Mouse (Mus musculus) lung, postnatal 10 days (tissue): ENCODE data around the gene Olfr328.
"Not testable (repeated sequence)": the region's sequence is repeated elsewhere in the genome, so short reads cannot be mapped to it uniquely, and the experiment has no call there.

Experiments used
- DNase-seq: peaks from one replicate; pipeline ENCODE4 v3.0.0; 2021

The Olfr328 gene

DNA sequence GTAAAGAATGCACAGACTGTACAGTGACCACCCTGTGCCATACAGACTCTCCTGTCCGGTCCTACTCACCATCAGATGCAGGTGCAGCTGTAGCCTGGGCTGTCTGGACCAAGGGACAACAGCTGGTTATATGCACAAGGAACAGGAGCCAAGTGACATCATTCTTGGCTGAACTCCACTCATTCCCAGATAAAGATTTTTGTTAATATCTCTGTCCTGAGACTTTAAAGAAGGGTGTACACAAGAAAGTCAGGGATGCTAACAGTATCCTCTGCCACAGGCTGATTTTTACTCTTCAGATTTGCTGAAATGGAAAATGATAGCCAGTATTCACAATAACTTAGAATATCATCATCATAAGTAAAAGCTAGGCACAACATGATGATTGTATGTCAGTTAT, at the start of gene Olfr328:
TSS of gene Olfr328 (minus strand) at position 101 of the 400 bp plus-strand sequence.
- DNase-seq: no peak

DNA sequence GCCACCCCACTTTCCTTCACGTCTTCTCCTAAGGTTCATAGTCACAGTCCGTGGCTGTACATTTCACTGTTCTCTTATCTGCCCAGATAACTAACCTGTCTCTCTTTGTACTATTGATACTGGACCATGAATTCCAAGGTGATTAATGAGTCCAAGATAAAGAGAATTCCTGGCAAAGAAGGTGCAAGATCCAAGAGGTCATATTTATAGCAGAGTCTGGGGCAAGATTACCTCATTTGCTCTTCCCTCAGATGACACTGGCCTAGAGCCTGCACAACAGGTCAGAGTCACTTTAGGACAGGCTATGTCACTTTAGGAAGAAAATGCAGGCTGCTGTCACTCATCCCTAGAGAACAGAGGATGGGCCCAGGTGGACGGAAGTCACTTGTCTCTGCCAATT, 49.8 kb upstream of the Olfr328 start:
- DNase-seq: no peak

DNA sequence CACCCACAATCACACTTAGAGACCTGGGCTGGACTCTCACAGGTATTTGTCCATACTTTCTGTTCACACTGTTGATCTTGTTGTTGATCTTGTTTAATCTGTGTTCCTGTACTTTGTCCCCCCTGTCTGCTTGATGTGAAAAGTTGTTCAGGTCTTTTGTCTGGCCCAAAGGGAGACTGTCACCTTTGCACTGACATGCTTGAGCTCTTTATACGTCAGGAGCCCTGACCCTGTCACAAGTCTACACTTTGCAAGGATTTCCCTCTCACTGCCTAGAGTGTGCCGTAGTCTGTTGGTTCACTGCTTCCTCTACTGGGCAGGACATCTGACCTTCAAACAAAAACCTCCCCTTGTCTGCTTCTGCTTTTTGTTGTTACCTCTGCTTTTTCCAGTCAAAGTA, 49.3 kb upstream of the Olfr328 start:
- no peak for DNase-seq

DNA sequence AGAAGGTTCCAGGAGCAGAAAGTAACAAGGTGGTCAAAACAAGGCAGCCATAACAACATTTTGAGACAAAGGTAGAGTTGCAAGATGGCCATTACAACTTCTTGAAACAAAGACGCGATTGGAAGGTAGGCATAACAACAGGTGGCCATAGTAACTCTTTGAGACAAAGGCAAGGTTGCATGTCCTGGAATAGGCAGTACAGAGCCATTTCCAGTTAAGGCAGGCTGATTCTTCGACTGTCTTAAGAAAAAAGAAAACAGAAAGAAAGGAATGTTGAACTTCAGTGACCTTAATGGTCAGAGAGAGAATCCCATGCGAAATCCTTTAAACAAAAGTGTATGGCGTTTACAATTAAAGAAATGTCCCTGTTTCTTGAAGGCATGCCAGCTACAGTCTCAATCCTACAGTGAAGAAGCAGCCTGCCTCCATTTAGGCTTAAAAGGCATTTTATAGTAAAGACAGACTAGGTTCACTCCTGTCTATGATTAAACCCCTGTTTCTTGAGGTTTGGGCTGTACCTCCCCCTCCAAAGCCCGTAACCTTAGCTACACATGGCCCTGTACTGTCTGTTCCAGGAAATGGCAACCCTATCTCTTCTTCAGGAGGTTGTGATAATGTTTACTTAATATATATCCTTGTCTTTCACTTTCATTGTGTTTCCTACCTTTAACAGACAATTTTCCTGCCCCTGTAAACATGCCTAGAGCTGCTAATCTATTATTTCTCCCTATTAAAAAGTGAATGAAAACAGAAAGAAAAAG, 47.5 kb upstream of the Olfr328 start:
- DNase-seq: no peak

DNA sequence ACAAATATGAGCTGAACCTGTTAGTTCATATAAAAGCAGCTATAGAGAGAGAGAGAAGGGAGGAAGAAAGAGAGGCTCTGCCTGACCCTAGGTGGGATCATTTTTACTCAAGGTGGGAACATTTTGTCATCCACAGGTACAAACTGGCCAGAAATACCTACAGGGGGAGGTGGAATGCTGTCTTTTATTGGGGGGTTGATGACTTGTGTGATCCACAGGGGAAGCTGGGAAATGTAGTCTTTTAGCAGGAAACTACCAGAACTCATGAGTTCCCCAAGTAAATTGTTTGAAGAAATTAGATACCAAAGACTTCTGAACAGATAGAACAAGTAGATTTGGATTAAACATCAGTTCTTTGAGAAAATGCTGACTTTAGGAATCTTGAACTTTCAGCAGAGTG, 46.6 kb upstream of the Olfr328 start:
- DNase-seq: no peak

DNA sequence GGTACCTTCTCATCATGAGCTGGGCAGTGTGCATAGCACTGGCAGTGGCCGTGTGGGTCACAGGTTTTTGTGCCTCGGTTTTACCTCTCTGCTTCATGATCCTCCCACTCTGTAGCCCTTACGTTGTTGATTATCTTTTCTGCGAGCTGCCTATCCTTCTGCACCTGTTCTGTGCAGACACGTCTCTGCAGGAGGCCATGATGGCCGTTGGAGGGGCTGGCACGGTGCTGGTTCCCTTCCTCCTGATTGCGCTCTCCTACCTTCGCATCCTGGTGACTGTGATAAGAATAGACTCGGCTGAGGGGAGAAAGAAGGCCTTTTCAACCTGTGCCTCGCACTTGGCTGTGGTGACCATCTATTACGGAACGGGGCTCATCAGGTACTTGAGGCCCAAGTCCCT, 42.4 kb upstream of the Olfr328 start:
- DNase-seq: no peak

DNA sequence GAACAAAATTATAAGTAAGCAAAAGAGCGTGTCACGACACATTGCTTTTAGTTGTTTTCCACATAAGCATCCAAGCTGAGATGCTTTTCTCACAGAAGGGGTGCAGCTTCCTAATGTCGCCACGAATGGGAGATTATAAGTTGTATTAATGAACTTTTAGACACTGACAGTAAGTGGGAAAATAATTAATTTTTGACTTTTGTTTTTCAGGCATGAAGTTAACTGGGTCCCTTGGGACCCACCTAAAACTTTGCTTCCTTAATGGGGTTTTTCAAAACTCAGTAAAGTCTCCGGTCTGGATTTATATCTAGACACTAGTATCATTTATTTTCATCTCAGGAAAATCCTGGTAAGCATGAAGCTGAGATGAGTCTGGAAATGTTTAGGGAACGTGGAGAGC, 39.4 kb upstream of the Olfr328 start, which contains the start of gene Olfr324:
TSS of gene Olfr324 (plus strand) at position 301 of the 400 bp plus-strand sequence.
- no peak for DNase-seq

DNA sequence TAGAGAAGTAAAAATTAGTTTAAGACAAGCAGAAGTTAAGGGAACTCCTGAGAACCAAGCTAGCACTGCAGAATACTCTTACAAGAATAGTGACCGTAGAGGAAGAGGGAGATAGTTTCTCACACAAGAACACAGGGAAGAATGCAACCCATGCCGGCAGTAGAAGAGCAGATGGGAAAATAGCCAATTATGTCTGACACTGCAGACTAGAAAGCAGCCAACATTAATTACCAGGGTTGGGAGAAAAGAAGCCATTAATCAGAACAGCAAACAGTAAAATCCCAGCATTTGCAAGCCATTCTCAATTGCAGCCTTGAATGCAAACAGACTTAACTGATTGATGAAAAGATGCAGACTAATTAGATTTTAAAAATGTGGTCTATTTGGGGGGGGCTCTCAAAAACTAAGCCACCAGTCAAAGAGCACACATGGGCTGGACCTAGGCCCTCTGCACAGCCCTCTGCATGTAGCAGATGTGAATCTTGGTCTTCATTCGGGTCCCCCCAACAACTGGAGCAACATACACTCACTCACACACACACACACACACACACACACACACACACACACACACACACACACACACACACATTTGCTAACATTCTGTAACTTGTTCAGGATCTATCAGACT, 33.3 kb upstream of the Olfr328 start:
- DNase-seq: no peak

DNA sequence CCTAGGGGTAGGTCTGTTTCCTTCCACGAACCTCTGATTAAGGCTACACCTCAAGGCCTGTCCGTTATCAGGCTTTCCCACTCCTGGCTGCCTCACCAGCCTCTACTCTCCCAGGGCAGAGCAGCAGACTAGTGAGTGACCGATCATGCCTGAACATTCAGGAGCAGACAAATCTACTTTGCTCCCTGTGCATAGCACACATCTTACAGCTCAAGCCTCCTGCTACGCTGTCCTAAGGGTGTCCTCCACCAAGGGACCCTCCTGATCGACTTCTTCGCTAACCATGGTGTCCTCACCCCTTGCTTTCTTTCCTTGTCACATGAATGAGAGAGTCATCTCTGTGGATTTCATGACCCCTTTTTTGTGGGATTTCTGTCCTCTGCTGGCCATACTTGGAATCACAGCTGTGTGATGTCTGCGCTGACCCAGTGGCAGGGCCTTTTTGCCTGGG, 32.5 kb upstream of the Olfr328 start:
- DNase-seq: peak; percentile 41

DNA sequence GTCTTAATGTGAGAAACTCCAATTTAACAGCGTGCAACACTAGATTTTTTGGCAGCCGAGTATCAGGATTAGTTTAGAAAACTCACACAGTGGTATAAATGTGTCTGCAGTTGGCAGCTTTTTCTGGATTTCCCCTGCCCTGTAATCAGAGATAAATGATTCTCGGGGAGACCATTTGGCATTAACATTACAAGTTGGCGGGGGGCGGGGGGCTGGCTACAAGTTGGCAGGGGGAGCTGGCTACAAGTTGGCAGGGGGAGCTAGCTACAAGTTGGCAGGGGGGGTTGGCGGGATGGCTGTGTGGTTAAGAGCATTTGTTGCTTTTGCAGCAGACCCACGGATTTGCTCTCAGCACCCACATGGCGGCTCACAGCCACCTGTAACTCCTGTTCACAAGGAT, 23.2 kb upstream of the Olfr328 start:
- DNase-seq: no peak

DNA sequence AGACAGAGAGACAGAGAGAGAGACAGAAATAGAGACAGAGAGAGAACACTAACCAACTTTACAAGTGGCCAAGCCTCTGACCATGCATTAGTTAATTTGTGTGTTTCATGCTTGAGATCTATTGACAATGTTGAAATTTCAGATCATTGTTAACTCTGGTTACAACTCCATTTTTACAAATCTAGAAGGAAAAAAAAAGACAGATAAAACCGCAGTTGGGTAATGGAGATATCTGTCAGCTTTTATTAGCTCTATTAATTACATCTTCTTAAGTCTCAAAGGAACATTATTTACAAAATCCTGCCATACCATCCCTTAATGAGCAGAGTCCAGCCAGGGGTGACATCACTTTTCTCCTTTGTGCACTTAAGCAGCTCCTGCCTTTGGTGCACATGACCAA, 22.0 kb upstream of the Olfr328 start, which contains the start of gene Olfr325:
TSS of gene Olfr325 (plus strand) at position 301 of the 400 bp plus-strand sequence.
- no peak for DNase-seq

DNA sequence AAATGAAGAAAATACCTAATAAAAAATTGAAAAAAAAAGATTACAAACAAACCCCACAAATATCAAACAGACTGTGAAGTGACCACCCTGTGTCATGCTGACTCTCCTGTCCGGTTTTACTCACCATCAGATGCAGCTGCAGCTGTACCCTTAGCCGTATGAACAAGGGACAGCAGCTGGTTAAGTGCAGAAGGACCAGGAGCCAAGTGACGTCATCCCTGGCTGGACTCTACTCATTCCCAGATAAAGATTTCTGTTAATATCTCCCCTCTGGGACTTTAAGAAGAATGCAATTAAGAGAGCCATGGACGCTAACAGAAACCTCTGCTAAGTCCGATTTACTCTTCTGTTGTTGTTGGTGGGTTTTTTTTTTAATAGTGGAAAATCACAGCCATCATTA, 15.0 kb upstream of the Olfr328 start, which contains the start of gene Olfr224:
TSS of gene Olfr224 (minus strand) at position 149 of the 400 bp plus-strand sequence.
- no peak for DNase-seq

DNA sequence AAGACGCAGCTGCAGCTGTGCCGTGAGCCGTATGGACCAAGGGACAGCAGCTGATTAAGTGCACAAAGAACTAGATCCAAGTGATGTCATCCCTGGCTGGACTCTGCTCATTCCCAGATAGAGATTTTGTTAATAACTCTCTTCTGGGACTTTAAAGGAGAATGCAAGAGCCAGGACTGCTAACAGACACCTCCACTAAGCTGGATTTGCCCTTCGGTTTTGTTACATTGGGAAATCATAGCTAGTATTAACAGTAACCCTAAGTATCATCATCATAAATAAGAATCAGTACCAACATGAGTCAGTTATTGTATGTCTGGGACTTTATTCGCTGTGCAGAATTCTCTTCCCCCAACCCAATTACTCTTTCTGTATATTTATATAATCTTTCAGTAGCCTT, 9.1 kb downstream of the Olfr328 start, which contains the start of gene Olfr329-ps:
TSS of gene Olfr329-ps (minus strand) at position 101 of the 400 bp plus-strand sequence.
- DNase-seq: no peak

DNA sequence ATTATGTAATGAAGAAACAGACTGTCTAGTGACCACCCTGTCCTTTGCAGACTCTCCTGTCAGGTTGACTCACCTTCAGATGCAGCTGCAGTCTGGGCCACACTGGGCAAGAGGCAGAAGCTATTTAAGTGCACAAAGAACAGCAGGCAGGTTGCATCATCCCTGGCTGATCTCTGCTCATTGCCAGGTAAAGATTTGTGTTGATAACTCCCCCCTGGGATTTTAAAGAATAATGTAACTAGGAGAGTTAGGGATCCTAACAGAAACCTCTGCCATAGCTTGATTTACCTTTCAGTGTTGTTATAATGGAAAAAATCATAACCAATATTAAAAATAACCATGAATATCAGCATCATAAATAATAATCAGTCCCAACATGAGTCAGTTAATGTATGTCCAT, 20.7 kb downstream of the Olfr328 start, which contains the start of gene Olfr330:
TSS of gene Olfr330 (minus strand) at position 101 of the 400 bp plus-strand sequence.
- not testable (repeated sequence) for DNase-seq

DNA sequence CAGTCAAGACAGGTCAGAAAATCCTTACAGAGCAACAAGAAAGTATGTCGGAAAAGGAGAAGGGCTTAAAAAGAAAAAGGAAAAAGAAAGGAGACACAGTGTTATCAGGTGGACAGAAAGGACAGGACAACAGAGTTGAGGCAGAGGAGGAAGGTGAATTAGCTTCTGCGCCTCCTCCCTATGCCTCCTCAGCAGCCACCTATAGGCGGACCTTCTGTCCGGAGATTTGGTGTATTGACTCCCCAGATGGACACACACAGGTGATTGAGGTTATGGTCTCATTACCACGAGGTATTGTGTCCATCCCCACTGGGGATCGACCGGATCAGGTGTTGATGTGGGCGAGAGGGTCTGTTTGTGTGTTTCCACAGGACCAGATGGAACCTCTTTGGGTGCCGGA, 35.7 kb downstream of the Olfr328 start:
- DNase-seq: peak; percentile 17

DNA sequence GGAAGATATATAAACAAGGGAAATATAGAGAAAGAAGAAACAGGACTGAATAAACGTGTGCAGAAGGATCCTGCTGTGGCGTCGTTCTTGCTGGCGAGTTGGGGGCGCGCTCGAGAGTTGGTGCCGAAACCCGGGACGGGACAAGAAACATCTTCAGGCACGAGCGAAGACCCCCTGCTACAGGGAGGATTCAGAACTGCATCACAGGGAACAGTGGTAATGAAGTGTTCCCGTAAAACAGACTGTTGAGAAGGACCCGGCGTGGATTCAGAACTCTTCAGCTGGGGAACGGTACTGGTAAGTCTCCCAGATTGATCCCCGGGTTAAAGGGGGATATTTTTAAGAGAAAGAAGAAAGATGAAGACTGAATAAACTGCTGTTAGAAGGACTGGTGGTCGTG, 36.5 kb downstream of the Olfr328 start:
- peak; percentile 70 for DNase-seq

DNA sequence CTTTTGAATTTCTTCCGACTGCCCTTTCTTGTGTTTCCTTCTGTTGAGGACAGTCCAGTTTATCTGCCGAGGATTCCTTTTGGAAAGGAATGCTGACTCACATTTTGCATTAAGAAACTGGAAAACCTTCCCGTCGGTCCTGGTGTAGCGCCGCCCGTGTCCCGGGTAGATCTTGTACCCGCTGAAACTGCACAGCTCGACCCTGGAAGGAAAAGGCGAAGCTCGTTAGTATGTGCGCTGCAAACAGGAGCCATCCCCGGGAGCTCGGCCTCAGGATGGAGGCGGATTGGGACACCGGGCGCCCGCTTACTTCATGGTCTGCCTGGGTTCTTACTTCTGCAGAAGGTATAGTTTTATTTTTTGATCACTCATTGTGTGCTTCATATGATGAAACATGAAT, 46.4 kb downstream of the Olfr328 start:
- DNase-seq: not testable (repeated sequence)

DNA sequence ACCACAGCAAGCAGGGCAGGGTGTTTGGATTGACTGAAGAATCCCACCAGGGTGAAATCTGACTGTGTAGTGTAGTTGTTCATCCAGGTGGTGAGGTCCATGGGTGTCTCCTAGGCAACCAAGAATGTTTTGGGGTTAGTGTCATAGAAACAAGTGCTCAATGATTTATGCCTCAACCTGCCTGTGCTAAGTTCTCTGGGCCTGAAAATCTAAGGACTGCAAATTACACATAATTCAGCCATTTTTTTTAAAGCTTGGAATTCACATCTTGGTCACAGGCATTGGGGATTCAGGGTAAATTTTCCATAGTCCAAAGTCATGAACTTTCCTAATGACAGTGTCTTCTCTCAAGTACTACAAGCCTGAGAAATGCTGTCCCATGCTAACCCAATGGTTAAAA, 53.0 kb downstream of the Olfr328 start, which contains the start of gene Olfr331:
TSS of gene Olfr331 (minus strand) at position 101 of the 400 bp plus-strand sequence.
- DNase-seq: not testable (repeated sequence)
